Mouse (Mus musculus) gastrocnemius, adult 2 months (tissue): ENCODE measurements around the gene Chchd6. TPM values are rescaled to one million over a fixed set of nuclear protein-coding genes. Genes with fewer than 3 reads are reported as not detected.
A peak's percentile ranks its signal among the peaks of the same experiment; 100 is the strongest.

Source experiments
- DNase-seq: peaks from one replicate; pipeline ENCODE4 v3.0.0; 2022
- H3K27ac ChIP-seq: fragments of 200-600 bp; 2 replicates; pipeline ENCODE4 v1.8.1; 2022; ENCODE audit warnings: mild to moderate bottlenecking
- H3K4me3 ChIP-seq: fragments of 200-600 bp; 2 replicates; pipeline ENCODE4 v1.8.1; 2022; ENCODE audit warnings: mild to moderate bottlenecking, moderate library complexity
- CTCF ChIP-seq: fragments of 200-600 bp; IDR thresholded peaks from 2 replicates; pipeline ENCODE4 v1.8.1; 2022; ENCODE audit warnings: antibody characterized with exemption, mild to moderate bottlenecking, moderate library complexity
- intact Hi-C: fragments of 180-260 bp; cut with DNase I; formaldehyde crosslinking; loops from one replicate; pipeline ENCODE4 v1.15.1; 2025
- total RNA-seq, 2 experiments: library from RNA; stranded (reverse); gene quantifications; 2 replicates each; pipeline ENCODE4 v1.2.3; 2021

Chchd6 gene
- total RNA-seq, 2 experiments from 2014 or later = 2.5 TPM

DNA sequence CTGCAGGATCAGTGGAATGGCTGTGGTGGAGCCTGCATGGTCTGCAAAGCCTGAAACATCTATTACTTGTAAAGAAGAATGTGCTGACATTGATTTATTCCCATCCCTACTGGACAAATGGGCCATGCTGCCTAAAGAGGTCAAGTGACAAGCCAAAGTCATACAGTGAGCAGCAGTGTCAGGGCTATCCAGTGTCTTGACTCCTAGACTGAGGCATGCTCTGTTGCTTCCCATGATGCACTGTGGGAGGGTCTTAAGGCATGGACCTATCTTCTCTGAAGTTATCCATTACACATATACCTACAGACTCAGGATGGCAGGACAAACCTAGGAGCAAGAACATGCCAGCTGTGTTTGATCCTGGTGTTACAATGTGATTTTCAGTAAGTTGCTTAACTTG is 175.3 kb downstream of the Chchd6 start:
- TF ChIP-seq CTCF = no peak
- intact Hi-C loops = no loop called here
- DNase-seq = no peak
- Histone ChIP-seq H3K4me3 (no peak overlapping the region), H3K27ac (no peak overlapping the region)

DNA sequence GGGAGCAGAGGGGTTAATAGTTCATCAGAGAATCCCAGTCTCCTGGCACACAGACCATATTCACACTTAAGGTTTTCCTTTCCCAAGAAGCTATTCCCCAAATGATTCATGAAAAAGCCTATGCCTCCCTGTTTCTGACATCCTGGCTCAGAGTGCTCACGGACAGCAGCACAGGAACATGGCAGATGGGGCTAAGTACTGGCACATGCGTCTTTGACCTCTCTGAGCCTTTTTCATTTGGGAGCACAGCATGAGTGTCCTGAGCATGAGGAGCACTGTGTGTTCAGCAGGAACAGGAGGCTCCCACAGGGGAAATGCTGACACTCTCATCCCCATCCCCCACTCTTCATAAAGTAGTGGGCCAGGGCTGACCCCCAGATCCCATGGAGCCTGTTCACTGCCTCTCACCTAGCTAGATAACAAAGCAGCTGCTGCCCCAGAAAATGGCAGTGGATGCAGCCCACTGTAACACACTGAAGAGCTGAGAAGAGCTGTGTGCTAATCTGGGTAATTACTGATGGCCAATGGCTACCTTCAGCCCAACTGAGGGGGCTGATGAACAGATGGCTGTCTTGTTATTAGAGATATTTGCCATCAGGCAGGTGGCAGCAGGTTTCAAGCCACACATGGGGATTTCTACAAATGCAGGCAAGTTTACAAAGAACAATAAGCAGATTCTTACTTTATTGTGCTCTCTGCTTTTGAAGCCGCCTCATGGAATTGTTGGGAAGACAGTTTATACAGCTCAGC is 176.2 kb downstream of the Chchd6 start:
- intact Hi-C loops = no loop called here
- TF ChIP-seq CTCF = no peak
- Histone ChIP-seq H3K27ac (no peak overlapping the region), H3K4me3 (no peak overlapping the region)
- no peak for DNase-seq

DNA sequence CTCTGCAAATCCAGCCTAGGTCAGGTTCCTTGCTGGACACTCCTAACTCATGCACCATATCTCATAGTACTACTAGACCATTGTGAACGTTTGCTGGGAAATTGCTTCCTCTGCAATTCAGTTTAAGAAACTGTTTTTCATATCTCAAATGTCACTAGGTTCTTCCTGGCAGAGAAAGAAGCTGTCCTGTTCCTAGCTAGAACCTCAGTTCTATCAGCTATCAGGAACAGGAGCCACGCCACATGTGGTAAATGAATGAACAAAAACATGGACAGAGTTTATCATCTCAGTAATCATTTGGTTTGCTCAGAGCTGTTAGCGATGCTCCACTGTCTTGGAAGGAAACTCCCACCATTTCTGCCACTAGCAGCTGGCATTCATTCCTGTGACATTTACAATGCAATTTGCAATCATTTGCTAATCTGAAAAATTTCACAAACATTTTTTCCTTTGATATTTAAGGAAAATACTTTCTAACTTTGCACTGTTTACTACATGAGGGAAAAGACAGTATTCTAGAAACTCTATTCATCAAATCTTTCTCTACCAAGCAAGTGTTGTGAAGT is 179.3 kb downstream of the Chchd6 start:
- intact Hi-C loops = no loop called here
- no peak for DNase-seq
- Histone ChIP-seq H3K27ac (no peak overlapping the region), H3K4me3 (no peak overlapping the region)
- no peak for TF ChIP-seq CTCF

DNA sequence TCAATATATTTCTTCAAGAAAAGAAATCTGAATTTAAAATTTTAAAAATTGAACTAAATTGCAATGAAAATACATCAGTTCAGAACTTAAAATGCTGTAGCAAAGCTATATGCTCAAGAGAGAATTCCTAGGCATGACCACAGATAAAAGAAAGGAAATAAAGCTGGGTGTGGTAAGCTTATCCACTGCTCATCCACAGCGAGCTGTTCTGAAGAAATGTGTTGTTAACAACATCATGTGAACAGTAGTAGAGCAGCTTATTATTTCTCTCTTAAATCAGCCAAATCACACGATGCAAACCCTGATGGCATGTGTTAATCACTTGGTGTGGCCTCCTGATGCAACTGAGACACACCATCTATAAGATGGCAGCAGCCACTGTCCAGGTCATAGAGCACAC is 180.4 kb downstream of the Chchd6 start:
- intact Hi-C loops = no loop called here
- Histone ChIP-seq H3K4me3 (no peak overlapping the region), H3K27ac (no peak overlapping the region)
- no peak for TF ChIP-seq CTCF
- DNase-seq = no peak

DNA sequence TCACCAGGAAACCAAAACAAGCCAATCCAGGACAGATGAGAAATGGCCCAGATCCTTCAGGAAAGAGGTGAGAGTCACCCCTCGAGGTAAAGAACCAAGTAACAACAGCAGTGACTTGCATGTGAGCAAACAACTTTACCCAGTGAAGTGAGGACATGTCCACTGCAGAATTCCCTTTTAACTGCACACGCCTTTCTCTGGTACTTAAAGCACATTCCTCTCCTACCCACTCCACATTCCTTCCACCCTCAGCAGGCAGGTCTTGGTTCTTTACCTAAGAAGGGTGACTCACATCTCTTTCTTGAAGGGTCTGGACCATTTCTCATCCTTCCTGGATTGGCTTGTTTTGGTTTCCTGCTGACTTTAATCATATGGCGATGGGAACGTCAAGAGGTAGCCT is 181.3 kb downstream of the Chchd6 start:
- intact Hi-C loops = no loop called here
- DNase-seq = no peak
- peak overlapping the region; percentile 76 for H3K27ac ChIP-seq
- TF ChIP-seq CTCF = no peak
- no peak overlapping the region for H3K4me3 ChIP-seq

DNA sequence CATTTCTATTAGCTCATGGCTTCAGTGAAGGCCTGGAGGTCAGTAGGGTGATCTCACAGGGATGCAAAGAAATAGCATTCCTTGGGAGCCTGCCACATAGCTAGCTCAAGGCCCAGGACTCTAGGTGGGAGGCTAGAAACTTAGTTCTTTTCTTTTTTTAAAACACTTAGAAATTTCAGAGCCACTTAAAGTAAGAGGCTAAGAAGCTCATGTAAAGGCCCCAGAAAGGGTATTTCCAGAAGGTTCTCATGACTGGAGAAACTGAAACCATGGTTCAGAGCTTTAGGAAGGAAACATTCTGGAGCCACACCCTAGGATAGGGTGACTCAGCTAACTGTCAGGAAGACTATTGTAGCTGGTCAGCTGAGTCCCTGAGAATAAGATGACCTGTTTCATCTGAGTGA is 182.0 kb downstream of the Chchd6 start:
- H3K4me3 ChIP-seq = no peak overlapping the region
- peak overlapping the region; percentile 76 for H3K27ac ChIP-seq
- DNase-seq = no peak
- intact Hi-C loops = no loop called here
- TF ChIP-seq CTCF = no peak

DNA sequence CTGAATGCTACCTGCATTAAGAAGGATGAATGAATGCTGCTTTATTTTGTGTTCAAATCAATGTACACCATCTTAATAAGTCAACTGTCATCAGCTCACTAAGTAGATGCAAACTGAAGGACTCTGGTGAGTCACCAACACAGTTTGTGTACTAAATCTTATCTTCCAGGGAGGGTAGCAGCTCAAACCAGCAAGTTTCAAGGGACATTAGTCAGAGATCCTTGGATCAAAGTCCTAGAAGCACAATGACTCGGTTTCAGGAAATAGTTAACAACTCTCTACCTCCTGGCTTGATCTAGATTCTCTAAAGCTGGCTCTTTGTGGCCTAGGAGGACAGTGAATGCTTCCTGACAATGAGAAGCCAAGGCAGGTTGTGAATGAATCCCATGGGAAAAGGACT is 182.9 kb downstream of the Chchd6 start:
- DNase-seq = no peak
- Histone ChIP-seq H3K4me3 (no peak overlapping the region), H3K27ac (peak overlapping the region; percentile 76; the same call in 1 of the 2 replicates)
- no peak for TF ChIP-seq CTCF
- intact Hi-C loops = no loop called here

DNA sequence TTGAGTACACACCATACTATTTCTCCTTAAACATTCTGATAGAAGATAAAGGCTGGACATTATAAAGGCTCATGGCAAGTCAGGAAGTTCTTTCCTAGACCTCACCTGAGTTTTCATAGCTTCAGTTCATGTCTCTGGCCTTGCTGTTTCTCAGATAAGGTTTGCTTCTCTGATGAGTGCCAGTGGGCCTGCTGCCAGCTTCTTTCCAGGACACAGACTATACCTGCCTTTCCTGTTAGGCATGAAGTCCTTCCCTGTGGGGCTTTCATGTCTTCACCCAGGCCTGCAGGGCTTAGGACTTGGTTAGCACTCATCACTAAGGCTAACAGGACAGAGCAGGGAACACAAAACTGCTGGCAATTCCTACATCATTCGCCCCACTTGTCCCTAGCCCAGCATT is 186.4 kb downstream of the Chchd6 start:
- no peak for DNase-seq
- H3K4me3 ChIP-seq = no peak overlapping the region
- H3K27ac ChIP-seq = no peak overlapping the region
- intact Hi-C loops = no loop called here
- no peak for TF ChIP-seq CTCF

DNA sequence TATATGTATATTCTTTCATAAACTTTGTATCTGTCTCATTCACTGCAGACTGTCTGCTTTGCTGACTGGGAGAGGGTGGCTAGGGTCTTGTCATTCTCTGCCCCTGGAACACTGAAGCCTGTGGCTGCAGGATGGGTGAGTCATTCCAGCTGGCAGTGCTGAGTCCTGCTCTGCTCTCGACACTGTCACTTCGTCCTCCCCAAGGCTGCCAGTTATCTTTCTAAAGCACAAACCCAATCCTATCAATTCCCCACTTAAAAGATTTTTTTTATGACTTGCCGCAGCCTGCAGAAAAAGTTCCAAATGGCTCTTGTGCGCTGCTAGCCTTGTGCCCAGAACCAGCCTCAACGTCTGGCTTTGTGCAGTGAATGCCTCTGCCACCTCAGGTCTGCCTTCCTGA is 187.2 kb downstream of the Chchd6 start:
- TF ChIP-seq CTCF = no peak
- intact Hi-C loops = no loop called here
- Histone ChIP-seq H3K4me3 (no peak overlapping the region), H3K27ac (no peak overlapping the region)
- no peak for DNase-seq

DNA sequence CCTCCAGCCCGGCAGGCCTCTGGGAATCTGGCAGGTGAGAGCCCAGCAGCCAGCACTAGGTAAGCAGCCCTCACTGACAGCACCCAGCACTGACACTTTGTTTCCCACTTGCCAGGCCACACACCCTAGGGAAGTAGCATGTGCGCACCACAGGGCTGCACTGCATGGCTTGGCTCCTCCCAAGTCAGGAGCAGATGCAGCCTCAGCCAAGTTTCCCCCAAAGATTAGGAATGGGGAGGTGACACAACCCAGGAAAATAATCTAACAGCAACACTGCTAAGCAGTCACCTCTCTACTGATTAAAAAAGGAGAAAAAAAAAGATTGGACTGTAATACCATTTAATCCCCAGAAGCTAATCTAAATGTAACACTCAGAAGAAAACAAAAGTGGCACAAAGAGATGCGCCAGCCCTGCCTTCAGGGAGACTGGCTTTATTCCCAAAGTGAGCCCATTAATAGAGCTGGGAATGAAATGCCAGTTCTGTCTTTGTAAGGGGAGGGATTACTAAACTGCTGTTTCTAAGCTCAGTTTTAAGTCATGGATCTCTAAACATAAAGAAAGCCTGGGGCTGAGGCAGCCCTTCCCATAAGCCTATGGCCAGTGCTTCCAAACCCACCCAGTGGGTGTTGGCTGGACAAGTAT is 188.1 kb downstream of the Chchd6 start:
- DNase-seq = no peak
- H3K4me3 ChIP-seq = no peak overlapping the region
- H3K27ac ChIP-seq = no peak overlapping the region
- intact Hi-C loops = no loop called here
- TF ChIP-seq CTCF = no peak

DNA sequence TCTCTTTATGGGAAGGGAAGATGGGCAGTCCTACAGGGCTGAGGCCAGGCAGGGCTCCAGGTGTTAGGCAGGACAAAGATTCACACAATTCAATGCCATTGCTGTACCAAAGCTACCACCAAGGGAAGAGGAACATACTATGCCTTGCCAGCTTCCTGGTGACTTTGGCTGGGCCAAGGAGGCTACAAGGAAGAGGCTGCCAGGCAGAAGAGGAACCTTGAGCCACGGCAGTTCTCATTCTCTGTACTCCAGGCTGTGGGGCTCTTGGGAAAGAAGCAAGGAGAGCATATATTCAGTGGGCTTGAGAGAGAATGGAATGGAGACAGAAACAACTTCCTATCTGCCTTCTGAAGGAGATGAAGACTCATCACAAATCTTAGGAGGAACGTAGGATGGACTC is 190.5 kb downstream of the Chchd6 start:
- no peak for TF ChIP-seq CTCF
- Histone ChIP-seq H3K27ac (no peak overlapping the region), H3K4me3 (no peak overlapping the region)
- intact Hi-C loops = no loop called here
- no peak for DNase-seq

DNA sequence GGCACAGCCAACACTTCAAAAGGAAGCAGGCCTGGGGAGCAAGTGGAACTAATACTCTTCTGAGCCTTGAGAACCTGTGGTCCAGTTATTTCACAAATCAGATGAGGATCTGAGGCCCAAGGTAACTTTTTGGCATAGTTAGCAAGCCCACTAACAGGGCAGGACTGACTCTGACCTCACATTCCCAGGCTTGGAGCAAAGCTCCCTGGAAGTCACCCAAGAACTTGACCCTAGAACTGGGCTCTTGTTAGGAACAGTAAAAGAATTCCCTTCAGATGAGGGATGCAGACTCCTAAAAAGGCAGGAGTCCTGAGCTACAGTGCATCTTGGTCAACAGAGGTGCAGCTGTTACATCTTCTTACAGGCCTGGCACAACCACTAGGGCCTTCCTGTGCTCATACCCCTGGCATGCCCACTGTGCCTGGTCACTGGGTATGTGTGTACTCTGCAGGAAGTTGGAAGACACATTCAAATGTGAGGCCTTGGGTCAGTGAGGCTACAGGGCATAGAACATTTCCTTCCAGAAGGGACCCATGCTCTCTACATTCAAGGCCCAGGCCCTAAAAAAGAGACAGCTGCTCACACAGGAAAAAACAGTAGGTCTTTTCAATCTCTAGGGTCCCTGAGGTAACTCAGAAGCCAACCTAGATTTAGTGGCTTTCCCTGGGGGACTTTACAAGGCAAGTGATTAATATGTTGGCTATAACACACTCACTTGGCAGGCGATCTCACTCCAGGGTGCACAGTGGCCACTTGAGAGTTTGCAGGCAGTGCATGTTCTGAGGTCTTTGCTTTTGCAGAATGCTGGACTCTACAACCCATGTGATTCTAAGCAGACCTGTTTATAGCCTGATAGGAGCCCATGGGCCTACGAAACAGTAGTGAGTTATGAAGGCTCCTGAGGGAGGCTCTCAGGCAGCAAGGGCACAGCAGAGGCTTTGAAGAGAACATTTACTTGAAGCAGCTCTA is 191.9 kb downstream of the Chchd6 start:
- Histone ChIP-seq H3K27ac (no peak overlapping the region), H3K4me3 (no peak overlapping the region)
- no peak for TF ChIP-seq CTCF
- DNase-seq = no peak
- intact Hi-C loops = no loop called here

DNA sequence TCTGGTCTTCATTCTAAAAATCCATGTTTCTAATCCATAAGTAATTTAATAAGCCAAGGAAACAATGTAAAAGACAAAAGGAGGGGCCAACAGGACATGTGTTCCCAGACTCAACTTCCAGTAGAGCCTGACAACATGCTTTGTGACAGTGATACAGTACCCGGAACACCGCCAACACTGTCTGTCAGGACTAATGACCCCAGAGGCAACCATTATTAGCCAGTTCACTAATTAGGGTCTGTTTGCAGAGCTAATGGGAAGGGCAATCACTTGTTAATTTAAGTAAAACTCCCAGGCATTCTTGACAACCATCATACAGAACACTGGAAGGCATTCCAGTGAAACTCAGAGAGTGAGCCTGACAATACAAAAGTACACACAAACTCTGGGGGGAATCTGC is 193.0 kb downstream of the Chchd6 start:
- TF ChIP-seq CTCF = no peak
- Histone ChIP-seq H3K4me3 (no peak overlapping the region), H3K27ac (no peak overlapping the region)
- intact Hi-C loops = no loop called here
- no peak for DNase-seq
